Mouse (Mus musculus): ENCODE measurements around the gene Tpp2.

- TF ChIP-seq POLR2A (IDR thresholded peaks at IDR 0.05; ENCODE audit: control insufficient read depth, extremely low read depth, insufficient read depth, low read length, poor library complexity) (no peak), CTCF (IDR thresholded peaks at IDR 0.05; ENCODE audit: borderline replicate concordance, control insufficient read depth, extremely low read depth, insufficient read depth, low read length, poor library complexity) (no peak)
These were observed 99.5 kb downstream of the Tpp2 start for GRCm38 (mm10) chr1:44032948-44033347.
